Mouse (Mus musculus) neural tube, embryonic 12.5 days (tissue): ENCODE results near the gene Ccnh. TPM values are rescaled to one million over a fixed set of nuclear protein-coding genes. Genes with fewer than 3 reads are reported as not detected.
"Not testable (repeated sequence)": the region's sequence is repeated elsewhere in the genome, so short reads cannot be mapped to it uniquely, and the experiment has no call there.

Experiments used
- ATAC-seq: fragments of 200-750 bp; cut with Nextera tagmentation; 2 replicates; pipeline ENCODE4 v1.8.0; 2017; ENCODE audit warnings: low read depth, mild to moderate bottlenecking, moderate TSS enrichment, moderate library complexity; ENCODE audit not compliant: low FRiP score
- H3K27ac ChIP-seq: fragments of 300-500 bp; sonication (generic); 2 replicates; pipeline ENCODE4 v1.5.1; 2016
- H3K27me3 ChIP-seq: fragments of 300-500 bp; sonication (generic); replicated peaks from 2 replicates; pipeline ENCODE4 v1.6.1; 2016; ENCODE audit warnings: mild to moderate bottlenecking
- H3K36me3 ChIP-seq: fragments of 300-500 bp; sonication (generic); 2 replicates; pipeline ENCODE4 v1.6.1; 2016; ENCODE audit warnings: mild to moderate bottlenecking
- H3K4me1 ChIP-seq: fragments of 300-500 bp; sonication (generic); 2 replicates; pipeline ENCODE4 v1.6.1; 2016
- H3K4me2 ChIP-seq: fragments of 300-500 bp; sonication (generic); replicated peaks from 2 replicates; pipeline ENCODE4 v1.6.1; 2016; ENCODE audit warnings: mild to moderate bottlenecking
- H3K4me3 ChIP-seq: fragments of 300-500 bp; sonication (generic); 2 replicates; pipeline ENCODE4 v1.5.1; 2016
- H3K9ac ChIP-seq: fragments of 300-500 bp; sonication (generic); 2 replicates; pipeline ENCODE4 v1.6.1; 2016; ENCODE audit warnings: mild to moderate bottlenecking
- H3K9me3 ChIP-seq: fragments of 300-500 bp; sonication (generic); 2 replicates; pipeline ENCODE4 v1.6.1; 2016; ENCODE audit warnings: mild to moderate bottlenecking
- WGBS: fragments of 180-500 bp; shearing (Covaris S2); methylation state at CpG from one replicate; pipeline ENCODE4 v1.1.7; 2016; 5-methylcytosine and 5-hydroxymethylcytosine counted together
- polyA plus RNA-seq: library from polyadenylated mRNA; unstranded; fragments of >200 nt; fragmentation: Nextera tagmentation; extraction: Ambion mirVana; gene quantifications from 2 replicates; pipeline ENCODE4 v1.2.1, GENCODE M21; 2016

Gene Ccnh
- 99.9 and 107 TPM in 2 replicates for polyA plus RNA-seq

DNA sequence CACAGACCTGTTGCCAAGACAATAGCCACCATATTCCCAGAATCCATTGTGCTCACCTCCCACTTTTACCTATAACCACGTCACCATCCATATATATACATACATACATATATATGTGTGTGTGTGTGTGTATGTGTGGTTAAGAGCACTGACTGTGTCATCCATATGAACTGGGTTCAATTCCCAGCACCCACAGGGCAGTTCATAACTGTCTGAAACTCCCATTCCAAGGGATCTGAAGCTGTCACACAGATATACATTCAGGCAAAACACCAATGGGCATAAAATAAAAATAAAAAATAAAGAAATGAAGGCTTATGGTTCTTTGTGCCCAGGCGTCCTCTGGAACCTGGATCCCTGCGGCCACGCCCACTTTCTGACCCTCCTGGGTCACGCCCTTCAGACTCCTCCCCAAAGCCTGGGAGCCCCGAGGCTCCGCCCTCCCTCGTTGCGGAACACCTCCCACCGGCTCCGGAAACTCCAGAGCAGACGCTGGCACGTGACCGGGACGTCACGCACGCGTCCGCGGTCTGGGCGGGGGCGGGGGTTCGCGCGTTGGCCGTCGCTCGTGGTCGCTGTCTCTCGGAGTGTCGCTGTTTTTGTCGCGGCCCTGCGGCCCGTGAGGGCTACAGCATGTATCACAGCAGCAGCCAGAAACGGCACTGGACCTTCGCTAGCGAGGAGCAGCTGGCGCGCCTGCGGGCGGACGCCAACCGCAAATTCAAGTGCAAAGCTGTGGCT lies at the start of gene Ccnh:
Gene Ccnh (plus strand): TSS at position 506 of the 741 bp plus-strand sequence.
- peak within 1 kb of the TSS; percentile 83 for H3K4me3 ChIP-seq
- peak; percentile 97 for ATAC-seq
- H3K36me3 ChIP-seq, result peaks cover 22% of the 10 kb centered on the region
- peak within 1 kb of the TSS; percentile 84 for H3K4me2 ChIP-seq
- no peaks in the 10 kb centered on the region for H3K27me3 ChIP-seq
- peak within 1 kb of the TSS; percentile 66 for H3K27ac ChIP-seq
- peaks cover 7% of the 10 kb centered on the region; the same call in 1 of the 2 replicates for H3K4me1 ChIP-seq
- no peaks in the 10 kb centered on the region for H3K9me3 ChIP-seq
- peak within 1 kb of the TSS; percentile 88 for H3K9ac ChIP-seq
- WGBS, result 1% methylated on average over 44 of the region's 44 CpGs

DNA sequence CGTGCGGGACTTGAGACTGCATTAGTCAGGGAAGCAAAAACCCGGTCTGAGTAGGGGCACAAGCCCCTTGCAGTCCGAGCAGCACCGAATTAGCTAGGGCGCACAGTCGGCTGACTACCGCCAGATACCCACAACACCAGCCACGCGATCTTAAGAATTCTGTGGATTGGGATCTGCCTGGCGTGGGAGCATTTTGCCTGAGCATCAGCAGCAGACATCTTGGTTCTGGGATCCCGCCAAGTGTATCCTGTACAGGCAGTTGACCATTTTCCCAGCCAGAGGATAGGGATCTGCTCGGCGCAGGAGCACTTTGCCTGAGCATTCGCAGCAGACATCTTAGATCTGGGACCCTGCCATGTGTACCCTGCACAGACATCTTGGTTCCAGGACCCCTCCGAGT lies 45.8 kb upstream of the Ccnh start:
- not testable (repeated sequence) for H3K4me3 ChIP-seq, H3K4me2 ChIP-seq, H3K9ac ChIP-seq, H3K9me3 ChIP-seq, H3K27me3 ChIP-seq, H3K27ac ChIP-seq, H3K36me3 ChIP-seq, ATAC-seq, H3K4me1 ChIP-seq
- WGBS, result 94% methylated on average over 16 of the region's 16 CpGs

DNA sequence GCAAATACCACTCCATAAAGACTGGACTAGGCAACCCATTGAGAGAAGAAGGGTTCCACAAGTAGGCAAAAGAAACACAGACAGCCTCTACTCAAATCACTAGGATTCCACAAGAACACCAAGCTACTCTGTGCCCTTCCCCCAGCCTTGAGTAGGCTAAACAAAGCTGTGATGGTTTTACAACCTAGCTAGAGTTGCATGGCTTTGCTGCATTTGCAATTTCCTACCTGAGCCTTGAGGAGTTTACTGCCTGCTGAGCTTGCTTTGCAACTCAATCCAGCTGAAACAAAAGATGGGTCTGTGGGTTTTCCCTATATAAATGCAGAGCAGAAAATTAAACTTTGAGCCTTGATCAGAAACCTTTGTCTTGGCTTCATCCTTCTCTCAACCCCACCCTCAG lies 42.7 kb upstream of the Ccnh start:
- Histone ChIP-seq H3K4me1 (no peaks in the 10 kb centered on the region), H3K27ac (no peak overlapping the region), H3K9ac (no peak overlapping the region), H3K4me2 (no peak overlapping the region), H3K9me3 (no peaks in the 10 kb centered on the region), H3K36me3 (no peaks in the 10 kb centered on the region), H3K4me3 (no peak overlapping the region), H3K27me3 (no peaks in the 10 kb centered on the region)
- ATAC-seq, result no peak

DNA sequence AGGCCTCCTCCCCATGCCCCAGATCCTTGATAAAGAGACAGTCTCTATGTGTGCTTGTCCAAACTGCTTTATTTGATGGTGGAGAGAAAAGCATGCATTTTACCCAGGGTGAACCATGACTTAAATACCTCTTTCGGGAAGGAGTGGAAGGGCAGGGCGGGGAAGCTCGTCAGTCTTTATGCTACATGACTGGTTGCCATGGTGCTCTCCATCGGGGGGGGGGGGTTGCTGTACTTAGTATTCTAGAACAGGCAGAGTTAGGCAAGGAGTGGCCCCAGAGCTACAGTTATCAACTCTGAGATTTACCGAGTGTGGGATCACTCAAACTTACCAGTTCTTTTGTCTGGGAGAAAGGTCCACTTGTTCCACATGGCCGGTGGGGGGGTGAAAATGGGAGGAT lies 34.5 kb upstream of the Ccnh start:
- Histone ChIP-seq H3K9ac (no peak overlapping the region), H3K9me3 (no peaks in the 10 kb centered on the region), H3K4me3 (no peak overlapping the region), H3K27me3 (no peaks in the 10 kb centered on the region), H3K27ac (no peak overlapping the region), H3K4me2 (no peak overlapping the region), H3K36me3 (no peaks in the 10 kb centered on the region), H3K4me1 (no peaks in the 10 kb centered on the region)
- peak; percentile 82 for ATAC-seq
- 64% methylated on average over 6 of the region's 6 CpGs for WGBS

DNA sequence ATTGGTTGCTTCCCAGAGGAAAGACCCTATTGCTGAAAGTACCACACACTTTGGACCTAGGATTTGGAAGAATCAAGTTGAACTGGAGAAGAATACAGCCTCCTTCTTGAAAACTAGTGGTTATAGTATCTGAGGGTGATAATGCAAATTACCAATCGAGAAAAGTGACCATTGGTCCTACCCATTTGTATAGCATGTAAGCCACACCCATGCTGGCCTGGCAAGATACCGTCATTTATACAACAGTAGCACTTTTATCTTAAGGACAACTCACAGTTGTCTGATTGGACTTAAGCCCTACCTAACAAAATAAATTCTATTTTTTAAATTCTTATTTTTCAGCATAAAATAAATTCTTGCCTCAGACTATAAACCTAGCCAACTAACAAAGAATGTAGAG lies 29.2 kb upstream of the Ccnh start:
- Histone ChIP-seq H3K9me3 (no peaks in the 10 kb centered on the region), H3K36me3 (no peaks in the 10 kb centered on the region), H3K27ac (no peak overlapping the region), H3K4me1 (no peaks in the 10 kb centered on the region), H3K4me3 (no peak overlapping the region), H3K4me2 (no peak overlapping the region), H3K9ac (no peak overlapping the region), H3K27me3 (no peaks in the 10 kb centered on the region)
- ATAC-seq, result no peak
- WGBS, result 85% methylated on average over 2 of the region's 2 CpGs

DNA sequence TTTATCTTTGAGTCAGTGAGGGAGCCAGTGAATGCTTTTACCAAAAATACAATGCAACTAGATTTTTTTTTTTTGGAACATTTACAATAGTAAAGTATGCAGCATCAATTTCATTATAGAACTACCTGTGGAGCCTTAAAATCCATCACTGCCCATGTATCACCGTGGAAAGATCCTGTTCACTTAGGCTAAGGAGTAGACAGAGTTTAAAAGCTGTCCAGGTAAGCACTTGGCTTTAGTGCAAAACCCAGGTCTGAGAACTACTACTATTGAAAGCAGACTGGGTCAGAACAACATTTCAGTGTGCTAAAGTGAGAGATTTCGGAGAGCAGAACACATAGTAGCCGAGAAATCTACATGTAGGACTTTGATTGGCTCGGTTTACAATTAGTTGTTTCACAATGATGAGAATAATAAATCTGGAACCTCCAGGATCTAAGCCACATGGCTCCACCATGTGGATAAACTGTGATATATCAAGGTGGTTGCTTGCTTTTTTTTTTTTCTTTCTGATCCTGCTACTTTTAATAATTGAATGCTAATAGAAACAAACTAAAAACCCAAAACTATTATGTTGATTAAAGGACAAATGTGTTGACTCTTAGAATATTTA lies 24.6 kb upstream of the Ccnh start:
- Histone ChIP-seq H3K4me3 (no peak overlapping the region), H3K4me2 (no peak overlapping the region)
- WGBS, result 36% methylated on average over 4 of the region's 4 CpGs

DNA sequence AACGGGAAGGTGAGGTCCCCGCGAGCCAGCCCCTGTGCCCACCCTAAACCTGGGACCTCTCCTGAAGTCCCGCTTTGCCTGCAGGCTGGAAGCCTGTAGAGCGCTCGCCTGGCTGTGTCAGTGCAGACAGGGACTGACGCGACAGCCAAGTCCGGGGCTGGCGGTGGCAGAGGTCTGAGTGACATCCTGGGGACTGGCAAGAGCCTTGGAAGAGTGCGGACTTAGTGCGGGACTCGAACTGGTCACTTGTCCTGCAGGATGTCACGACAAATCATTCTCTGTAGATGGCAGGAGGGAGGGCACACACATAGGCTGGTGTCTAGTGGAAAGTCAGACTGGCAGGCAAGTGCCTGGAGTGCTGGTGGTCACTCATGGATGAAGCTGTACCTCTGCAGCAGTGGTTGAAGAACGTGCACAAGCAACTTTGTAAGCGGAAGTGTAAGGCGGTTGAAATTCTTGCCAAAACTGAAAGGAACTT lies 475 bp downstream of the Ccnh start:
- Histone ChIP-seq H3K9me3 (no peaks in the 10 kb centered on the region), H3K4me1 (peaks cover 7% of the 10 kb centered on the region; the same call in 1 of the 2 replicates), H3K4me2 (peak overlapping the region; percentile 84), H3K27ac (peak overlapping the region; percentile 66), H3K4me3 (peak overlapping the region; percentile 83), H3K27me3 (no peaks in the 10 kb centered on the region), H3K36me3 (peaks cover 22% of the 10 kb centered on the region), H3K9ac (peak overlapping the region; percentile 88)
- WGBS, result 3% methylated on average over 17 of the region's 17 CpGs
- peak; percentile 85 for ATAC-seq

More for the DNA sequence above, 24.6 kb upstream of the Ccnh start:
- H3K36me3 ChIP-seq, result no peaks in the 10 kb centered on the region
- H3K27ac ChIP-seq, result no peak overlapping the region
- no peaks in the 10 kb centered on the region for H3K9me3 ChIP-seq
- ATAC-seq, result 0 out of 2 replicates have a peak, but pooled peaks have one; percentile 41
- H3K4me1 ChIP-seq, result no peaks in the 10 kb centered on the region
- no peaks in the 10 kb centered on the region for H3K27me3 ChIP-seq
- no peak overlapping the region for H3K9ac ChIP-seq

DNA sequence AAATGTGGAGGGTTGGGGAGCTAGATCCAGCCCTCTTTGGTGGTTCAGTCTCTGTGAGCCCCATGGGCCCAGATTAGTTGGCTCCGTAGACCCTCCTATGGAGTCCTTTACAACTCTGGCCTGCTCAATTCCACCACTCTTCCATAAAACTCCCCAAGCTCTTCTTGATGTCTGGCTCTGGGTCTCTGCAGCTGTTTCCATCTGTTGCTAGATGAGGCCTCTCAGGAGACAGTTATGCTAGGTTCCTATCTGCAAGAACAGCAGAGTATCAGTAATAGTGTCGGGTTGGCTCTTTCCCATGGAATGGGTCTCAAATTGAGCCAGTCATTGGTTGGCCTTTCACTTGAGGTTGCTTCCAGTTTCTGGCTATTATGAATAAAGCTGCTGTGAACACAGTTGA lies 2.0 kb downstream of the Ccnh start:
- Histone ChIP-seq H3K9me3 (no peaks in the 10 kb centered on the region), H3K4me3 (no peak overlapping the region)

DNA sequence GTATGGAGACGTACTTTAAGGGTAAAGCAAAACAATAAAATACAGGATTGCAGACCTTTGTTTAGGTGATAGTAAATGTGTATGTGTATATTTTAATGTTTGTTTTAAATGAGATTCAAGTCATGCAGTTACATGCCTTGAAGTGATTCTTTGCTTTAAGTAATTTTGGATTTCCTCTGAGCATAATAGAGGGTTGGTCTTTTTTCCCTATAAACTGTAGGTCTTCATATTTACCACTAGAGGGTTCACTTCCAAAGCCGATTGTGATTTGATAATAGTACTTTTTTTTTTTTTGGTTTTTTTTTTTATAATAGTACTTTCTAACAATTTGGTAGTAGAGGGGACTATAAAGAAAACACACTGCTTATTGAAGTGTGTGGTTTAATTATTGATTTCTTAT lies 18.3 kb downstream of the Ccnh start:
- Histone ChIP-seq H3K4me3 (no peak overlapping the region), H3K9me3 (no peaks in the 10 kb centered on the region), H3K4me1 (no peaks in the 10 kb centered on the region), H3K4me2 (no peak overlapping the region), H3K27me3 (no peaks in the 10 kb centered on the region), H3K36me3 (peaks cover 26% of the 10 kb centered on the region), H3K27ac (no peak overlapping the region), H3K9ac (no peak overlapping the region)
- no peak for ATAC-seq
- 78% methylated on average over 2 of the region's 2 CpGs for WGBS

More for the DNA sequence above, 2.0 kb downstream of the Ccnh start:
- H3K27me3 ChIP-seq, result no peaks in the 10 kb centered on the region
- no peak for ATAC-seq
- no peak overlapping the region for H3K4me2 ChIP-seq
- H3K4me1 ChIP-seq, result peaks cover 7% of the 10 kb centered on the region; the same call in 1 of the 2 replicates
- 97% methylated on average over 2 of the region's 2 CpGs for WGBS
- H3K36me3 ChIP-seq, result peaks cover 22% of the 10 kb centered on the region
- no peak overlapping the region for H3K27ac ChIP-seq
- H3K9ac ChIP-seq, result no peak overlapping the region

DNA sequence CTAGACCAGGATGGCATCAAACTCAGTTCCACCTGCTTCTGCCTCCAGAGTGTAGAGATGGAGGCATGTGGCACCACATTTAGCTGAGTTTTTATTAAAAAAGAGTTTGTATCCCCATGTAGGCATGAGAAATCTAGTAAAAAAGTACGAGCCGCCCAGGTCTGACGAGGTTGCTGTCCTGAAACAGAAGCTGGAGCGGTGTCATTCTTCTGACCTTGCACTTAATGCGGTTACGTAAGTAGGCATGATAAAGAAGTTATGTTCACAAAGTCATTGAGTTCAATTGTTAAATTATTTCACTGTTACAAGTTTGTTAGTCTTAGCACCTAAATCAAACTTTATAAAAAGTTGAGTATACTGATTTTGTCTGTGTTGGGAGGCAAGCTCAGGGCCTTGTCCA lies 19.4 kb downstream of the Ccnh start:
- Histone ChIP-seq H3K9me3 (no peaks in the 10 kb centered on the region), H3K4me1 (no peaks in the 10 kb centered on the region), H3K4me2 (no peak overlapping the region), H3K4me3 (no peak overlapping the region), H3K27me3 (no peaks in the 10 kb centered on the region), H3K27ac (no peak overlapping the region), H3K36me3 (peaks cover 24% of the 10 kb centered on the region), H3K9ac (no peak overlapping the region)
- ATAC-seq, result no peak
- 97% methylated on average over 6 of the region's 6 CpGs for WGBS

DNA sequence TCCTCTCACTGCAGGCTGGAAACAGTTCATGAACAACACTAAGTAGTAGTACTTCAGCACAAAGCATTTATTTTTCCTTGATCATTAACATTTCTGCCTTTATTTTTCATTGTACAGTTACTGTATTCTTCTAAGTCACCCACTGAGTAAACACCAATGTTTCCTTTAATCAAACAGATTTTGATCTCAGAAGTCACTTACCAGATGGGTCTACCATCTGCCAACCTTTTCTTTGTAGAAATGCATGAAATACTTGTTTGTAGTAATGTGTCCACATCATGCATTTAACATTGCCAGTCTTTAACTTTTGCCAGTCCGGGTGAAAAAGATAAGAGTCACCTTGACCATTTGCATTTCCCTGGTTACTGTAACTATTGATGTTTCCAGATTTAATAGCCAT lies 21.1 kb downstream of the Ccnh start:
- Histone ChIP-seq H3K27me3 (no peaks in the 10 kb centered on the region), H3K4me2 (no peak overlapping the region), H3K27ac (no peak overlapping the region), H3K4me3 (no peak overlapping the region), H3K9me3 (no peaks in the 10 kb centered on the region), H3K4me1 (no peaks in the 10 kb centered on the region), H3K36me3 (peaks cover 16% of the 10 kb centered on the region; the same call in 1 of the 2 replicates), H3K9ac (no peak overlapping the region)
- no peak for ATAC-seq
- 87% methylated on average over 1 of the region's 1 CpGs for WGBS

DNA sequence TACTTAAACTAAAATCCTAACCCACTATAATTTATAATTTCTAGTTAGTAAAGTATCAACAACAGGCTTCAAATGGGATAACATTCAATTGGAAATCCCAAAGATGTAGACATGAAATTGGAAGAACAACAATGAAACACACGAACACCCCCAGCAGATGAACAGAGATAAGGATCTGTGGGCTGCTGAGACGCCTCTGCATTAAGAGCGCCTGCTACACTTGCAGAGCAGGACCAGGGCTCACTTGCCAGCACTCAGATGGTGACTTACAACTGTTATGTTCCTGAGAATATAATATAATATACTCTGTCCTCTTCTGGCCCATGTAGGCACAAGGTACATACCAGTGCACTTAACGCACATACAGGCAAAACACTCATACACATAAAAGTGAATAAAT lies 29.4 kb downstream of the Ccnh start:
- no peaks in the 10 kb centered on the region for H3K4me1 ChIP-seq
- peaks cover 27% of the 10 kb centered on the region for H3K36me3 ChIP-seq
- H3K27ac ChIP-seq, result no peak overlapping the region
- 92% methylated on average over 4 of the region's 4 CpGs for WGBS
- ATAC-seq, result no peak
- no peaks in the 10 kb centered on the region for H3K9me3 ChIP-seq
- no peak overlapping the region for H3K4me2 ChIP-seq
- H3K27me3 ChIP-seq, result no peaks in the 10 kb centered on the region
- no peak overlapping the region for H3K9ac ChIP-seq
- H3K4me3 ChIP-seq, result no peak overlapping the region
